Mouse (Mus musculus): ENCODE measurements around the gene Best2.

Gene Best2

GRCm38 (mm10) chr8:84982499-84983011 lies 31.8 kb downstream of the Best2 start:
- DNase-seq (ENCODE audit: extremely low read depth, low read depth), result no peak

DNA sequence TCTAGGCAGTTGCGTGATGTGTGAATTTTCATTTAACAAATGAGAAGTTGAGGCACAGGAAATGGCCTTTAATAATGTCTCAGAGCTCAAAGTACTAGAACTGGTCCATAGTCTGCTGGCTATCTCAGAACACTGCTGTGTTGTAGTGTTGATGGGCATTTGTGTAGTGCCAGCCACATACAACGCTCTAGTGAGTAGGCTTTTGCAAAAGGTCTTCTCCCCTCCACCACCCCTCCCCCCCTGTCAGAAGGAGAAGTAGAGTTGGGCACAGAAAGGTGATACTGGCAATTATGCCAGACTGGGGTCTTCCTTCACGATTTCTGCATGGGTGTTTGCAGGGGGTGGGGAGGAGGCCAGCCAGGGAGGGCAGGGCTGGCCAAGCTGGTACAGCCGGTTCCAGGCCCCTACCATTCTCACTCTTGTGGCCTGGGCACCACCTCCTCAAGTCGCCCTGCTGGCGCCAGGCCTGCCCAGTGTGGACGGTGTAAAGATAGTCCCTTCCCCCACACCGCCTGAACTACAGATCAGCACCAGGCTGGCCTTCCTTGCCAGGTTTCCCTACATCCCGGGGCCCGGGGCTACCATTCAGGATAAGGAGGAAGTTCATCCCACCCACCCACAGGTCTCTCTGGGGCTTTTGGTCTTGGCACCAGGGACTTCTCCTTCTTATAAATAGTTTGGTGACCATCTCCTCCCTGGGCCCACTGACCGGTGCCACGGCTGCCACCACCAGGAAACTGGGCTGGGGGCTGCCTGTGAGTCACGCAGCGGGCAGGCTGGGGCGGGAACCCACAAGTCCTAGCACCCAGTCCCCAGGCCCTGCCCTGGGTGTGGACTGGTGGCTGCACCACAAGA lies 32.5 kb downstream of the Best2 start:
- DNase-seq (ENCODE audit: extremely low read depth, low read depth), result no peak

DNA sequence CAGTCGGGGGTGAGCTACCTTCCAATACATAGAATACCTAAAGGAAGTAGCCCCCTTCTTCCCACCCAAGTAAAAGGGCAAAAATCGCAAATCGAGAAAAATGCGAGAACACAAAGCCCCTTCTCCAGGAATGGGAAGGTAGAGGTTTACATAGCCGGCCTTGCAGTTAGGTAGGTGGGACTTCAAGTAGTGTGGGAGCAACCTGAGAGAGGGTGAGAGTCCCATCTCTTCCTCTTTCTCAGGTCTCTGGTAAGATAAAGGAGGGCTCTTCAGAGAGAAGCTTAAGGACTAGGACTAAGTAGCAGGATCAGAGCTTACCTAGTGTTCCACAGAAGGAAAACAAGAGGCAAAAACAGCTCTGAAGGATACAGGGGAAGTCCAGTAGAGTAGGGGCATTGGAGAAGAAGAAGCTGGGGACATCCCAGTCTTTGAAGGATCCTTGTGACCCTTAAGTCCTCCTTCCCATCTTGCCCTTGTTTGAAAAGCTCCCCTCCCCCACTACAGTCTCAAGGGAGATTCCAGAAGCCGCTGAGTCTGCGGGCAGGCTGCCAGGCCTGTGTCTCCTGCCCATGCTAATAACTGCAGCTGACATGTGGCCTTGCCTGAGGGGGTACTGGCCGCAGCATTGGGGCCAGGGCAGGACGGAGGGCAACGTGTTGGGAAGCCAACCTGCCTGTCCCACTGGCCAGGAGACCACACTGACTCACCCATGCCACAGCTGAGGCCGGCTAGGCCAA lies 33.5 kb downstream of the Best2 start:
- no peak for DNase-seq (ENCODE audit: extremely low read depth, low read depth)

- DNase-seq (ENCODE audit: extremely low read depth, low read depth), result peak; percentile 97
These were observed 34.5 kb downstream of the Best2 start for GRCm38 (mm10) chr8:84979599-84980421.

- DNase-seq (ENCODE audit: extremely low read depth, low read depth), result no peak
These were observed 35.9 kb downstream of the Best2 start, which contains the start of gene Junb for GRCm38 (mm10) chr8:84978248-84978940. Junb (minus strand) TSS chr8:84978718.

GRCm38 (mm10) chr8:84977435-84978247 lies 36.7 kb downstream of the Best2 start:
- no peak for DNase-seq (ENCODE audit: extremely low read depth, low read depth)

- DNase-seq (ENCODE audit: extremely low read depth, low read depth), result no peak
These were observed 37.4 kb downstream of the Best2 start for GRCm38 (mm10) chr8:84976763-84977434.

DNA sequence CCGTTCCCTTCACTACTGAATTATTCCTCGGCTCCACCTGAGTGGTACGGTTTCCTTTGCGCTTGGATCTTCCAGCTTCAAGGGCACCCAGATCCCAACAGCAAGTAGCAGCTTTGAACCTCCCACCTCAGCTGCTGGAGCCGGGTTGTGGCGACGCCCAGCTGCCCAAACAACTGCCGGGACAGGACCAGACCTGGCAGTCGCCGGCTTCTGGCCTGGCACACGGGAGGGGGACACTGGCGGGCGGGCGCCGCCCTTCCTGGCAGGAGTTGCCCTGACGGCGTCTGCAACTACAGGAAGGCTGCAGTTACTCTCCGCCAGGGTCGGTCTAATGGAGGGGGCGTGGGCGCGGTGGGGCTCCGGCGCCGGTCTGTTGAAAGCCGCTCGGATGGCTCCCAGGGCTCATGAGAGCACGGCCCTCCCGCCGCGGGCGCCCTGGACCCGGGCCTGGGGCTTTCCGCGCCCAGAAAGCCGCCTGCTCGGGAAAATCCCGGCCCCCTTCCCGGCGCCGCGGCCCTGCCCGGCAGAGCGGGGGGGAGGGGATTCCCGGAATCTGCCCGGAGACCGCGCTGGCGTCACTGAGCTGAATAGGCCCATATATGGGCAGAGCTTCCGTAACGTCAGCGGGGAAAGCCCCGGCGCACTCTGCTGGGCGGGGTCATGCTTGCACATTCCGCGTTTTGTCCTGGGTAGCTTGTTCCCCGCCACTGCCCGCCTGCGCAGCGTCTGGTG lies 38.1 kb downstream of the Best2 start:
- DNase-seq (ENCODE audit: extremely low read depth, low read depth), result no peak

DNA sequence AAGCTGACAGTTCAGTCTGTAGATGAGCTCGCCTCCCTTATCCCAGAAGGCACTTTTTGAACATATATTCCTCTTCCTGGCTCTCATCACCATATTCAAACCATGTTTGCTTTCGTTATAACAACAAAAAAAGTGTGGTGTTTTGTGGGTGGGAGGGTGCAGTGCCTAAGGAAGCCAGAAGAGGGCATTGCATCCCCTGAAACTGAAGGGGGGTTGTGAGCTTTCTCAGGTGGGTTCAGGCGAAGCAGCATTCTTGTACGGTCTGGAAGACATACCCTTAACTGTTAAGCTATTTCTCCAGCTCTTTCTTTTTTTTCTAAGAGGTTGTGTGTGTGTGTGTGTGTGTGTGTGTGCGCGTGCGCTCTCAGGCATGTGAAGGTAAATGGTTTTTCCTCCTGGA lies 38.9 kb downstream of the Best2 start:
- DNase-seq (ENCODE audit: extremely low read depth, low read depth), result no peak

- no peak for DNase-seq (ENCODE audit: extremely low read depth, low read depth)
These were observed 39.7 kb downstream of the Best2 start for GRCm38 (mm10) chr8:84974543-84975142.

DNA sequence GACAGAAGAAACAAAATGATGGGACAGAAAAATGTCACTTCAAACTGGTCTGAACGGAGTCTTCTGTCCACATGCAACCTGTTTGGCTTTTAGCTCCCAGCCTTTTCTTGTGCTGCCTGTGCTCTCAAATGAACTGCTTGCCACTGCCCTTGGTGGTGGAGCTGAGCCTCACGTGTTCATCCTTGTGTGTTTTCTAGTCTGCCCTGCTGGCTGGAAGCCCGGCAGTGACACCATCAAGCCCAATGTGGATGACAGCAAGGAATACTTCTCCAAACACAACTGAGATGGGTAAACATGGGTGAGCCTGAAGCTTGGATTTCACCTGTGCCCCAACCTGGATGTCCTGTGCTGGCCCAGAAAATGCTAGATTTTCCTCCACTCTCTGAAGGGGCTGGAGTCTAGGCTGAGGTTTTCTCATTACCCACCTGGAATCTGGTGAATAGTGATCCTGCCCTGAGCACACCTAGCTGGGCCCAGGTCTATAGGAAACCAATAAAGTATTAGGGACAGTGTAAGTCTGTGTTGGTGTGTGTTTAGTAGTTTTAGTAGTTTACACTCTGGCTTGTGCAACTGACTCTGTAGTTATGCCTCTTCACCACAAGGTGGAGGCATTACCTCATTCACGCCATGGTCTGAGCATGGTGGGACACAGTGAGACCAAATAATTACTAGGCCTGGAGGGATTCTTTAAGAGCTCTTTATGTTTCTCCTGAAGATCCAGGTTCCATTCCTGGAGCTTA lies 40.4 kb downstream of the Best2 start:
- peak; percentile 55 for DNase-seq (ENCODE audit: extremely low read depth, low read depth)

- no peak for DNase-seq (ENCODE audit: extremely low read depth, low read depth)
These were observed 41.3 kb downstream of the Best2 start for GRCm38 (mm10) chr8:84973079-84973478.

- peak; percentile 95 for DNase-seq (ENCODE audit: extremely low read depth, low read depth)
These were observed 43.4 kb downstream of the Best2 start for GRCm38 (mm10) chr8:84970913-84971312.

DNA sequence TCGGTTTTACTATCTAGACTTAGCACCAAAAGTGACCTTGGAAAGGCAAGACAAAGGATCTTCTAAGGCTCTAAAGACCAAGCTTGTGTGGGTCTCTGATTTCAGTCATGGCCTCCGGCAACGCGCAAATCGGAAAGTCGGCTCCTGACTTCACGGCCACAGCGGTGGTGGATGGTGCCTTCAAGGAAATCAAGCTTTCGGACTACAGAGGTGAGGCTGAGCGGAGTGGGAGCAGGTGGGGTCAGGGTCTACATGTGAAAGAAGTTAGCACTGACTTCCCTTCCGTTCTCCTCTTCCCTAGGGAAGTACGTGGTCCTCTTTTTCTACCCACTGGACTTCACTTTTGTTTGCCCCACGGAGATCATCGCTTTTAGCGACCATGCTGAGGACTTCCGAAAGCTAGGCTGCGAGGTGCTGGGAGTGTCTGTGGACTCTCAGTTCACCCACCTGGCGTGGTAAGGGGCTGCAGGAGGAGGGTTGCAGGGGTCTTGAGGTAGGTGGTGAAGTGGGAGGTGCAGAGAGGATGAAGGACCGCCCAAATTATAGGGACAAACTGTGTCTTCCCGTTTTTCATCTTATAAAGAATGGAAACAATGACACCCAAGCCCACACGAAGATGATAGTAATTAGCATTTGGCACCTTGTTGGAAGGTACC lies 44.1 kb downstream of the Best2 start:
- no peak for DNase-seq (ENCODE audit: extremely low read depth, low read depth)

DNA sequence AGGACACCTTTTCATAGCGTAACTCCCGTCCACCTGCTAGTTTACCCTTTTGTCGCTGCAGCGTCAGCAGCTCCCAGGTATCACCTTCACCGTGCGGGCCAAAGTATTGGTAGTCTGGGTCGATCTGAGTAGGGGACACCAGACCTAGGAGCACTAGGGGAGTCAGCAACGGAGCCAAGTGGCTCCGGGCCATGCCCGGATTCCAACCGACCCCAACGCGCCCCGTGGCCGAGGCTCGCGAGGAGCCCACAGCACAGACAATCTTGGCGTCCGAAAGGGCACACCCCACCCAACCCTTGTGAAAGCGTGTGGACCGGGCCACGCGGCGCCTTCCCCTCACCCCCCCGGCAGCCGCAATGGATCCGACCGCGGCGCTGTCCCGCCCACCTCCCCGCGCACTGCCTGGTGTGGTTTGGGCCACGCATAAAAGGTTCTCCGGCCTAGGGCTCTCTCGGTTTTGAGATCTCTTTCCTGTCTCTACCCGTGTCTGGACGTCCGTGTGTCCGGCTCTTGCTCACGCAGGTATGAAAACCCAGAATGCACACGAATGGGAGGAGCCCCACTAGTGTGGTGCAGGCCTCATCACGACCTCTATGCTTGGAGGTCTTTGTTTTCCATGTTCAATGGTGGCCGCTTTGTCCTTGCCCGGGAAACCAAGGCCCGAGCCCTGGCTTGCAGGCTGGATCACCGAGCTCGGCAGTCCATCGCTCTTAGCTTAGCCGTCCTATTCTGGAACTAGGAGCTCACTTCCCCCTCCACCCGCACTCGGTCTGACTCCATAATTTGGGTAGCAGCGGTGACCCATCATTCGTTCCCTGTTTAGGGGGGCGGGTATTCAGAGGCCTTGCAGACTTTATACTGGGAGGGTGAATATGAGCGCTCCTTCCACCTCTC lies 44.8 kb downstream of the Best2 start, which contains the start of the genes Gm49661, Prdx2 and Rnaseh2a:
Gene Gm49661, minus strand, starts transcription at position 193 of the 894 bp plus-strand sequence.
Gene Prdx2, plus strand, starts transcription at position 347 of the 894 bp plus-strand sequence.
Gene Rnaseh2a, minus strand, starts transcription at position 527 of the 894 bp plus-strand sequence.
- DNase-seq (ENCODE audit: extremely low read depth, low read depth), result no peak

GRCm38 (mm10) chr8:84968650-84969049 lies 45.7 kb downstream of the Best2 start:
- no peak for DNase-seq (ENCODE audit: extremely low read depth, low read depth)

Data from MEL-GATA-1-ER (cell line).